Mouse (Mus musculus) CH12.LX (cell line): ENCODE measurements around the gene Nek1. TPM values are rescaled to one million over a fixed set of nuclear protein-coding genes. Genes with fewer than 3 reads are reported as not detected.

Experiments used
- DNase-seq: peaks from one replicate; pipeline ENCODE4 v3.0.0-alpha.2; 2013; ENCODE audit errors: extremely low read depth
- H3K27ac ChIP-seq: 2 replicates; pipeline ENCODE4 v1.5.1; 2012; ENCODE audit warnings: low read depth, mild to moderate bottlenecking, control low read depth, moderate library complexity; ENCODE audit not compliant: insufficient read depth
- H3K27me3 ChIP-seq: replicated peaks from 2 replicates; pipeline ENCODE3; 2012; ENCODE audit warnings: inconsistent platforms
- H3K36me3 ChIP-seq, 2 experiments: replicated peaks in 1 of 2; 2 replicates each; pipeline versions ENCODE3 to v1.6.1; 2012; ENCODE audit warnings: inconsistent platforms in 1 of 2, low read length in 1 of 2, mild to moderate bottlenecking in 1 of 2, mixed read lengths in 1 of 2, moderate library complexity in 1 of 2; ENCODE audit not compliant: control insufficient read depth in 1 of 2, insufficient read depth in 1 of 2
- H3K4me1 ChIP-seq, 2 experiments: 2 replicates each; pipeline ENCODE4 v1.6.1; 2012; ENCODE audit warnings: inconsistent platforms in 1 of 2, moderate library complexity in 1 of 2; ENCODE audit not compliant: insufficient read depth in 2 of 2, control insufficient read depth in 1 of 2
- H3K4me2 ChIP-seq: 2 replicates; pipeline ENCODE4 v1.6.1; 2012; ENCODE audit warnings: low read depth, mild to moderate bottlenecking, control low read depth; ENCODE audit not compliant: poor library complexity, insufficient read depth, severe bottlenecking
- H3K4me3 ChIP-seq, 3 experiments: fragments of 150-350 bp in 1 of 3; sonication (generic) in 1 of 3; replicated peaks in 1 of 3; 2 replicates each; pipeline versions ENCODE3 to v1.5.1; 2011 to 2012; ENCODE audit warnings: low read depth in 2 of 3, low read length in 2 of 3, mild to moderate bottlenecking in 2 of 3, moderate library complexity in 2 of 3, control low read depth in 1 of 3, improper control_type of control experiment in 1 of 3, inconsistent platforms in 1 of 3, mixed read lengths in 1 of 3; ENCODE audit not compliant: poor library complexity in 1 of 3
- H3K79me2 ChIP-seq: replicated peaks from 2 replicates; pipeline ENCODE4 v1.6.1; 2012; ENCODE audit warnings: mild to moderate bottlenecking, moderate library complexity; ENCODE audit not compliant: control insufficient read depth, poor library complexity, insufficient read depth, severe bottlenecking; ENCODE audit errors: extremely low read depth
- H3K9ac ChIP-seq: 2 replicates; pipeline ENCODE4 v1.6.1; 2012; ENCODE audit warnings: low read depth, mild to moderate bottlenecking, control low read depth, moderate library complexity; ENCODE audit not compliant: insufficient read depth
- H3K9me3 ChIP-seq: replicated peaks from 2 replicates; pipeline ENCODE3; 2012; ENCODE audit warnings: low read length, inconsistent platforms, mixed read lengths
- CHD1 ChIP-seq: IDR thresholded peaks from 2 replicates; pipeline ENCODE4 v1.6.1; 2012; ENCODE audit warnings: low read depth, low read length, improper control_type of control experiment, inconsistent platforms
- CTCF ChIP-seq, 2 experiments: IDR thresholded peaks in 1 of 2; conservative IDR thresholded peaks in 1 of 2; 2 replicates each; pipeline ENCODE4 v1.5.1; 2011 to 2012; ENCODE audit warnings: low read depth in 2 of 2, low read length in 2 of 2, improper control_type of control experiment in 1 of 2, inconsistent platforms in 1 of 2, mild to moderate bottlenecking in 1 of 2, moderate library complexity in 1 of 2
- GABPA ChIP-seq: IDR thresholded peaks from 2 replicates; pipeline ENCODE4 v1.6.1; 2012; ENCODE audit warnings: low read depth, low read length, improper control_type of control experiment, inconsistent platforms; ENCODE audit not compliant: insufficient replicate concordance
- IRF4 ChIP-seq: IDR thresholded peaks from 2 replicates; pipeline ENCODE4 v1.6.1; 2014; ENCODE audit warnings: low read depth, mild to moderate bottlenecking, inconsistent platforms, low read length, improper control_type of control experiment
- JUN ChIP-seq: IDR thresholded peaks from 2 replicates; pipeline ENCODE4 v1.6.1; 2011; ENCODE audit warnings: low read depth, mild to moderate bottlenecking, low read length, improper control_type of control experiment, moderate library complexity; ENCODE audit not compliant: insufficient read depth
- KAT2A ChIP-seq: IDR thresholded peaks from 2 replicates; pipeline ENCODE4 v1.6.1; 2012; ENCODE audit warnings: low read length, improper control_type of control experiment, inconsistent platforms; ENCODE audit not compliant: insufficient replicate concordance
- MAFK ChIP-seq: IDR thresholded peaks from 2 replicates; pipeline ENCODE4 v1.6.1; 2011; ENCODE audit warnings: low read length, improper control_type of control experiment; ENCODE audit not compliant: insufficient replicate concordance
- MEF2A ChIP-seq: IDR thresholded peaks from 2 replicates; pipeline ENCODE4 v1.6.1; 2014; ENCODE audit warnings: low read depth, mild to moderate bottlenecking, inconsistent platforms, low read length, improper control_type of control experiment, borderline replicate concordance
- MXI1 ChIP-seq: IDR thresholded peaks from 2 replicates; pipeline ENCODE4 v1.6.1; 2011; ENCODE audit warnings: mild to moderate bottlenecking, low read depth, low read length, improper control_type of control experiment
- MYC ChIP-seq: IDR thresholded peaks from 2 replicates; pipeline ENCODE4 v1.6.1; 2011; ENCODE audit warnings: low read depth, mild to moderate bottlenecking, improper control_type of control experiment, low read length
- NRF1 ChIP-seq: IDR thresholded peaks from 2 replicates; pipeline ENCODE4 v1.6.1; 2014; ENCODE audit warnings: low read depth, mild to moderate bottlenecking, inconsistent platforms, low read length, improper control_type of control experiment, moderate library complexity
- RAD21 ChIP-seq: IDR thresholded peaks from 2 replicates; pipeline ENCODE4 v1.6.1; 2011; ENCODE audit warnings: low read depth, mild to moderate bottlenecking, low read length, improper control_type of control experiment, moderate library complexity
- SIN3A ChIP-seq: IDR thresholded peaks from 2 replicates; pipeline ENCODE4 v1.6.1; 2012; ENCODE audit warnings: low read length, improper control_type of control experiment, inconsistent platforms
- UBTF ChIP-seq: IDR thresholded peaks from 2 replicates; pipeline ENCODE4 v1.6.1; 2012; ENCODE audit warnings: low read depth, mild to moderate bottlenecking, inconsistent platforms, low read length, improper control_type of control experiment, moderate library complexity
- USF1 ChIP-seq: IDR thresholded peaks from 2 replicates; pipeline ENCODE4 v1.6.1; 2014; ENCODE audit warnings: low read depth, mild to moderate bottlenecking, inconsistent platforms, low read length, improper control_type of control experiment
- USF2 ChIP-seq: conservative IDR thresholded peaks from 2 replicates; pipeline ENCODE4 v1.6.1; 2011; ENCODE audit warnings: low read depth, low read length, improper control_type of control experiment
- ZC3H11A ChIP-seq: IDR thresholded peaks from 2 replicates; pipeline ENCODE4 v1.6.1; 2012; ENCODE audit warnings: low read depth, mild to moderate bottlenecking, inconsistent platforms, low read length, improper control_type of control experiment
- ZKSCAN1 ChIP-seq: IDR thresholded peaks from 2 replicates; pipeline ENCODE4 v1.6.1; 2012; ENCODE audit warnings: low read depth, inconsistent platforms, low read length, improper control_type of control experiment, borderline replicate concordance
- ZNF384 ChIP-seq: IDR thresholded peaks from 2 replicates; pipeline ENCODE4 v1.6.1; 2012; ENCODE audit warnings: low read depth, low read length, improper control_type of control experiment, inconsistent platforms
- dilution Hi-C: fragments of 300-500 bp; cut with MboI; formaldehyde crosslinking; loops from 2 replicates; pipeline ENCODE4 v1.14.3; 2020; ENCODE audit warnings: low sequenced_read_pairs; ENCODE audit not compliant: extremely low pct_unique_long_range_greater_than_20kb, extremely low pct_ligation_motif_present
- in situ Hi-C: fragments of 300-500 bp; cut with MboI; formaldehyde crosslinking; loops from 3 replicates; pipeline ENCODE4 v1.14.3; 2019; ENCODE audit warnings: low sequenced_read_pairs, low pct_ligation_motif_present, low pct_unique_long_range_greater_than_20kb, mixed read lengths
- polyA plus RNA-seq: library from polyadenylated mRNA; unstranded; fragments of >175 nt; gene quantifications from 2 replicates; pipeline ENCODE4 v1.2.1, GENCODE M21; 2012; ENCODE audit warnings: low read depth; ENCODE audit not compliant: insufficient read length
- total RNA-seq, 2 experiments: library from RNA; depleted of rRNA; stranded (reverse); fragments of 300-350 nt in 1 of 2; fragments of >200 nt in 1 of 2; gene quantifications; 2 replicates each; pipeline ENCODE4 v1.2.3; 2012 to 2014

Gene Nek1
- total and polyA plus RNA-seq, 3 experiments, result 7.7 to 9.2 (median 9.1) TPM

DNA sequence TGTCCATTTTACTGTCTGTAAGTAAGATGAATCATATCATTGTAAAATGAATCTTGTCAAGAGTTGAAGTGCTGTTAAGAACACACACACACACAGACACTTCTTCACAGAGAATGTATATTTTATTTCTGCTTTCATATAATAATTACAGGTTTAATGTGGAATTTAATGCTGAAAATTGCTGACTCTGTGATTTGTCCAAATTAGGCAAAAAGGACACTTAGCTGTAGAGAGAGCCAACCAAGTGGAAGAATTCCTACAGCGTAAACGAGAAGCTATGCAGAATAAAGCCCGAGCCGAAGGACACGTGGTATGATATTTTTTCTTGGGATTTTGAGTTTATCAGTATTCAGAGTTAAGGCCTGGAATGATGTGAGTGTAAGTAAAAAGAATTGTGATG lies 61.3 kb downstream of the Nek1 start:
- no peaks in the 10 kb centered on the region for H3K79me2 ChIP-seq
- no peak overlapping the region for H3K27ac ChIP-seq
- H3K4me3 ChIP-seq, result no peak overlapping the region
- no peak overlapping the region for H3K4me2 ChIP-seq
- peaks cover 0 to 25% of the 10 kb centered on the region in 2 experiments for H3K36me3 ChIP-seq
- H3K4me1 ChIP-seq, result no peaks in the 10 kb centered on the region
- in situ Hi-C loops (loop anchor here (25.0 kb wide), 2 partner anchors 442 to 458 kb away; no protein-coding TSS in a partner anchor), dilution Hi-C loops (no loop called here)
- H3K9me3 ChIP-seq, result no peaks in the 10 kb centered on the region
- TF ChIP-seq GABPA, result no peak
- TF ChIP-seq KAT2A, result no peak
- TF ChIP-seq USF1, result no peak
- TF ChIP-seq IRF4, result no peak
- TF ChIP-seq MAFK, result peak; percentile 77
- TF ChIP-seq ZC3H11A, result no peak
- TF ChIP-seq NRF1, result no peak
- no peaks in the 10 kb centered on the region for H3K27me3 ChIP-seq
- DNase-seq, result no peak
- H3K9ac ChIP-seq, result no peak overlapping the region

DNA sequence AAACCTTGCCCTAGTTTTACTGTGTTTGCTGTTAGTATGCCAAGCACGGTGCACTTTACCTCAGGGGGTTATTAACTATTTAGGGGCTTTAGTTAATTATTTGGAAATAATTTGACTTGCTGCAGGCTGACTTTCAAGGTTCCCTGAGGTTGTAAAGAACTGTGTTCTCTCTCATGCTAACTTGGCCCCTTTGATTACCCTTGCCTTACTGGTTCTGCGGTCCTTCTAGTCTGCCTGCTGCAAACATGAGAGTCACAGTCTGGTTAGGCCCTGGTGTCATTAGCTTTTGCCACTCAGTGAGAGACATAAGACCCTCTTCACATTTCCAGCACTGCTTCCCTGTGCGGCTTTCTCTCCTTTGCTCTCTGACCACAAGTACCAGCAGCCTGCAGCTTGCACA lies 64.0 kb downstream of the Nek1 start:
- H3K27me3 ChIP-seq, result no peaks in the 10 kb centered on the region
- H3K4me3 ChIP-seq, result no peak overlapping the region
- H3K79me2 ChIP-seq, result no peaks in the 10 kb centered on the region
- no peak for DNase-seq
- dilution Hi-C loops (no loop called here), in situ Hi-C loops (loop anchor here (25.0 kb wide), 2 partner anchors 445 to 455 kb away; no protein-coding TSS in a partner anchor)
- H3K9me3 ChIP-seq, result no peaks in the 10 kb centered on the region
- H3K4me1 ChIP-seq, result no peaks in the 10 kb centered on the region
- no peak overlapping the region for H3K9ac ChIP-seq
- H3K36me3 ChIP-seq, result peaks cover 0 to 13% of the 10 kb centered on the region in 2 experiments
- H3K4me2 ChIP-seq, result no peak overlapping the region
- TF ChIP-seq ZKSCAN1, result no peak
- TF ChIP-seq JUN, result no peak
- no peak for TF ChIP-seq MAFK
- no peak for TF ChIP-seq IRF4
- TF ChIP-seq KAT2A, result no peak
- TF ChIP-seq ZNF384, result no peak
- no peak for TF ChIP-seq MEF2A
- TF ChIP-seq MYC, result no peak
- TF ChIP-seq USF1, result no peak
- no peak for TF ChIP-seq MXI1
- no peak for TF ChIP-seq SIN3A
- no peak for TF ChIP-seq CHD1
- no peak for TF ChIP-seq USF2
- no peak for TF ChIP-seq RAD21
- no peak for TF ChIP-seq UBTF
- no peak for TF ChIP-seq NRF1
- no peak for TF ChIP-seq CTCF (conservative IDR thresholded peaks at IDR 0.05 in 1 of 2, IDR thresholded peaks at IDR 0.05 in 1 of 2; ENCODE audit: low read depth in 2 of 2, low read length in 2 of 2)
- H3K27ac ChIP-seq, result no peak overlapping the region
